Mouse (Mus musculus) heart, embryonic 16.5 days (tissue): ENCODE data around the gene Gid8. TPM values are rescaled to one million over a fixed set of nuclear protein-coding genes. Genes with fewer than 3 reads are reported as not detected.
A peak's percentile ranks its signal among the peaks of the same experiment; 100 is the strongest.
"Not testable (repeated sequence)": the region's sequence is repeated elsewhere in the genome, so short reads cannot be mapped to it uniquely, and the experiment has no call there.

Source experiments
- ATAC-seq: fragments of 200-750 bp; cut with Nextera tagmentation; replicated peaks from 2 replicates; pipeline ENCODE4 v1.8.0; 2017; ENCODE audit warnings: moderate number of reproducible peaks; ENCODE audit not compliant: insufficient read depth, low FRiP score; ENCODE audit errors: extremely low read depth
- H3K27ac ChIP-seq: fragments of 300-500 bp; sonication (generic); 2 replicates; pipeline ENCODE4 v1.5.1; 2014; ENCODE audit warnings: mild to moderate bottlenecking, low read length, control low read depth, moderate library complexity
- H3K27me3 ChIP-seq: fragments of 300-500 bp; sonication (generic); 2 replicates; pipeline ENCODE4 v1.6.1; 2014; ENCODE audit warnings: low read length, mixed read lengths; ENCODE audit not compliant: control insufficient read depth, insufficient read depth
- H3K36me3 ChIP-seq: fragments of 300-500 bp; sonication (generic); 2 replicates; pipeline ENCODE4 v1.6.1; 2014; ENCODE audit not compliant: control insufficient read depth, insufficient read depth
- H3K4me1 ChIP-seq: fragments of 300-500 bp; sonication (generic); 2 replicates; pipeline ENCODE4 v1.6.1; 2014; ENCODE audit warnings: low read length, mixed read lengths; ENCODE audit not compliant: control insufficient read depth, insufficient read depth
- H3K4me2 ChIP-seq: fragments of 300-500 bp; sonication (generic); 2 replicates; pipeline ENCODE4 v1.6.1; 2014; ENCODE audit warnings: low read depth, mild to moderate bottlenecking, control low read depth, low read length
- H3K4me3 ChIP-seq: fragments of 300-500 bp; sonication (generic); 2 replicates; pipeline ENCODE4 v1.5.1; 2014; ENCODE audit warnings: mild to moderate bottlenecking, control low read depth, low read length
- H3K9ac ChIP-seq: fragments of 300-500 bp; sonication (generic); 2 replicates; pipeline ENCODE4 v1.6.1; 2014; ENCODE audit warnings: low read length, control low read depth
- H3K9me3 ChIP-seq: fragments of 300-500 bp; sonication (generic); replicated peaks from 2 replicates; pipeline ENCODE4 v1.6.1; 2016; ENCODE audit warnings: low read length; ENCODE audit not compliant: control insufficient read depth
- WGBS: fragments of 180-500 bp; shearing (Covaris S2); extraction: QIAGEN DNeasy Blood & Tissue Kit; methylation state at CpG from one replicate; pipeline ENCODE4 v1.1.7; 2014; 5-methylcytosine and 5-hydroxymethylcytosine counted together
- polyA plus RNA-seq: library from polyadenylated mRNA; unstranded; fragments of >200 nt; fragmentation: Nextera tagmentation; extraction: Ambion mirVana; gene quantifications from 2 replicates; pipeline ENCODE4 v1.2.1, GENCODE M21; 2015

Gid8 gene
- polyA plus RNA-seq, 1 experiment from 2014 or later: 49.4 TPM

GRCm38 (mm10) chr2:180704591-180704990 is 5.3 kb upstream of the Gid8 start:
- ATAC-seq: no peak
- peak overlapping the region; percentile 81 for H3K27ac ChIP-seq
- H3K4me1 ChIP-seq: peaks cover 54% of the 10 kb centered on the region
- peak overlapping the region; percentile 4; the same call in 1 of the 2 replicates for H3K4me2 ChIP-seq
- H3K9ac ChIP-seq: peak overlapping the region; percentile 41; the same call in 1 of the 2 replicates
- 66% methylated on average over 8 of the region's 8 CpGs for WGBS
- no peaks in the 10 kb centered on the region for H3K9me3 ChIP-seq
- peaks cover 5% of the 10 kb centered on the region; the same call in 1 of the 2 replicates for H3K36me3 ChIP-seq
- H3K4me3 ChIP-seq: no peak overlapping the region
- no peaks in the 10 kb centered on the region for H3K27me3 ChIP-seq

- no peak overlapping the region for H3K4me3 ChIP-seq
- no peaks in the 10 kb centered on the region for H3K9me3 ChIP-seq
- 78% methylated on average over 3 of the region's 3 CpGs for WGBS
- H3K4me1 ChIP-seq: peaks cover 49% of the 10 kb centered on the region
- H3K27me3 ChIP-seq: no peaks in the 10 kb centered on the region
- peak overlapping the region; percentile 81 for H3K27ac ChIP-seq
- H3K9ac ChIP-seq: peak overlapping the region; percentile 41
- ATAC-seq: no peak
- H3K4me2 ChIP-seq: peak overlapping the region; percentile 4; the same call in 1 of the 2 replicates
- H3K36me3 ChIP-seq: peaks cover 5% of the 10 kb centered on the region; the same call in 1 of the 2 replicates
Observed at GRCm38 (mm10) chr2:180705066-180705465, 4.9 kb upstream of the Gid8 start.

- no peak overlapping the region for H3K4me2 ChIP-seq
- ATAC-seq: no peak
- peaks cover 40% of the 10 kb centered on the region for H3K4me1 ChIP-seq
- H3K9ac ChIP-seq: no peak overlapping the region
- H3K27ac ChIP-seq: no peak overlapping the region
- 94% methylated on average over 5 of the region's 5 CpGs for WGBS
- H3K36me3 ChIP-seq: peaks cover 5% of the 10 kb centered on the region; the same call in 1 of the 2 replicates
- H3K9me3 ChIP-seq: no peaks in the 10 kb centered on the region
- H3K4me3 ChIP-seq: no peak overlapping the region
- no peaks in the 10 kb centered on the region for H3K27me3 ChIP-seq
Observed at GRCm38 (mm10) chr2:180705975-180706374, 3.9 kb upstream of the Gid8 start.

GRCm38 (mm10) chr2:180709023-180709922 is 644 bp upstream of the Gid8 start:
- peak overlapping the region; percentile 78 for H3K4me2 ChIP-seq
- ATAC-seq: peak; percentile 56
- peaks cover 38% of the 10 kb centered on the region for H3K4me1 ChIP-seq
- H3K27me3 ChIP-seq: no peaks in the 10 kb centered on the region
- H3K9me3 ChIP-seq: no peaks in the 10 kb centered on the region
- peak overlapping the region; percentile 100 for H3K4me3 ChIP-seq
- peak overlapping the region; percentile 82 for H3K27ac ChIP-seq
- under 1% methylated on average over 39 of the region's 39 CpGs for WGBS
- H3K9ac ChIP-seq: peak overlapping the region; percentile 91
- H3K36me3 ChIP-seq: peaks cover 10% of the 10 kb centered on the region

- Histone ChIP-seq H3K36me3 (peaks cover 16% of the 10 kb centered on the region), H3K27ac (peak overlapping the region; percentile 90), H3K4me1 (peaks cover 25% of the 10 kb centered on the region), H3K9me3 (no peaks in the 10 kb centered on the region), H3K4me2 (peak overlapping the region; percentile 84), H3K9ac (peak overlapping the region; percentile 100), H3K27me3 (no peaks in the 10 kb centered on the region), H3K4me3 (peak overlapping the region; percentile 100)
- no peak; the same call in 1 of the 2 replicates for ATAC-seq
- WGBS: 1% methylated on average over 61 of the region's 64 CpGs
Observed at GRCm38 (mm10) chr2:180710276-180711155, 599 bp downstream of the Gid8 start.

GRCm38 (mm10) chr2:180711527-180711926 is 1.6 kb downstream of the Gid8 start:
- Histone ChIP-seq H3K4me2 (peak overlapping the region; percentile 84), H3K27ac (no peak overlapping the region), H3K27me3 (no peaks in the 10 kb centered on the region), H3K36me3 (peaks cover 14% of the 10 kb centered on the region), H3K4me3 (peak overlapping the region; percentile 100), H3K9ac (no peak overlapping the region; the same call in none of the 2 replicates), H3K9me3 (no peaks in the 10 kb centered on the region), H3K4me1 (peaks cover 22% of the 10 kb centered on the region)
- 67% methylated on average over 4 of the region's 4 CpGs for WGBS
- ATAC-seq: no peak

GRCm38 (mm10) chr2:180712037-180712689 is 2.2 kb downstream of the Gid8 start:
- Histone ChIP-seq H3K4me1 (peaks cover 22% of the 10 kb centered on the region), H3K9ac (no peak overlapping the region), H3K36me3 (peaks cover 18% of the 10 kb centered on the region), H3K9me3 (no peaks in the 10 kb centered on the region), H3K4me2 (no peak overlapping the region), H3K4me3 (no peak overlapping the region), H3K27me3 (no peaks in the 10 kb centered on the region), H3K27ac (no peak overlapping the region)
- ATAC-seq: no peak
- WGBS: 82% methylated on average over 5 of the region's 5 CpGs

- 77% methylated on average over 5 of the region's 5 CpGs for WGBS
- ATAC-seq, H3K4me2 ChIP-seq: not testable (repeated sequence)
Observed at GRCm38 (mm10) chr2:180722748-180723147, 12.8 kb downstream of the Gid8 start.

More at GRCm38 (mm10) chr2:180722748-180723147, 12.8 kb downstream of the Gid8 start:
- not testable (repeated sequence) for H3K9ac ChIP-seq, H3K27ac ChIP-seq, H3K27me3 ChIP-seq, H3K4me3 ChIP-seq, H3K9me3 ChIP-seq, H3K4me1 ChIP-seq
- peaks cover 42% of the 10 kb centered on the region for H3K36me3 ChIP-seq
